Mouse (Mus musculus) thymus, postnatal 36 days (tissue): Measurements from ENCODE around the gene BC035044.
"Not testable (repeated sequence)": the region's sequence is repeated elsewhere in the genome, so short reads cannot be mapped to it uniquely, and the experiment has no call there.

Source experiments
- DNase-seq, 2 experiments: peaks; one replicate each; pipeline ENCODE4 v3.0.0; 2022; ENCODE audit warnings: mixed read lengths in 2 of 2

The BC035044 gene

GRCm38 (mm10) chr6:128849902-128850301 is 41.0 kb downstream of the BC035044 start:
- peak in 1 of 2 experiments; percentile 29 for DNase-seq

- no peak for DNase-seq
Measured at GRCm38 (mm10) chr6:128847401-128847800, 43.5 kb downstream of the BC035044 start.

GRCm38 (mm10) chr6:128845998-128846542 is 44.9 kb downstream of the BC035044 start:
- DNase-seq: no peak

- DNase-seq: peak; percentile 84 to 86
Measured at GRCm38 (mm10) chr6:128845319-128845979, 45.5 kb downstream of the BC035044 start.

GRCm38 (mm10) chr6:128844586-128845080 is 46.3 kb downstream of the BC035044 start:
- no peak for DNase-seq

GRCm38 (mm10) chr6:128844131-128844530 is 46.8 kb downstream of the BC035044 start:
- peak in 1 of 2 experiments; percentile 51 for DNase-seq

GRCm38 (mm10) chr6:128843479-128843992 is 47.4 kb downstream of the BC035044 start:
- peak; percentile 57 to 62 for DNase-seq

GRCm38 (mm10) chr6:128842945-128843478 is 47.9 kb downstream of the BC035044 start:
- peak; percentile 82 to 86 for DNase-seq

- no peak for DNase-seq
Measured at GRCm38 (mm10) chr6:128842356-128842944, 48.5 kb downstream of the BC035044 start.

GRCm38 (mm10) chr6:128841327-128842089 is 49.4 kb downstream of the BC035044 start:
- no peak for DNase-seq

- DNase-seq: not testable (repeated sequence)
Measured at GRCm38 (mm10) chr6:128840669-128841068, 50.3 kb downstream of the BC035044 start.

- DNase-seq: peak in 1 of 2 experiments; percentile 37
Measured at GRCm38 (mm10) chr6:128839921-128840320, 51.0 kb downstream of the BC035044 start.

GRCm38 (mm10) chr6:128839266-128839771 is 51.6 kb downstream of the BC035044 start:
- peak; percentile 89 to 91 for DNase-seq

GRCm38 (mm10) chr6:128838342-128839265 is 52.3 kb downstream of the BC035044 start:
- DNase-seq: peak; percentile 85 to 87

GRCm38 (mm10) chr6:128837454-128838341 is 53.2 kb downstream of the BC035044 start:
- no peak for DNase-seq

- no peak for DNase-seq
Measured at GRCm38 (mm10) chr6:128836955-128837334, 54.0 kb downstream of the BC035044 start.

- DNase-seq: no peak
Measured at GRCm38 (mm10) chr6:128836191-128836954, 54.6 kb downstream of the BC035044 start.

GRCm38 (mm10) chr6:128835571-128835970 is 55.4 kb downstream of the BC035044 start:
- DNase-seq: no peak

GRCm38 (mm10) chr6:128833046-128833445 is 57.9 kb downstream of the BC035044 start:
- peak in 1 of 2 experiments; percentile 37 for DNase-seq
